Mouse (Mus musculus): ENCODE results near the gene Slc35f3.
"Not testable (repeated sequence)": the region's sequence is repeated elsewhere in the genome, so short reads cannot be mapped to it uniquely, and the experiment has no call there.

GRCm38 (mm10) chr8:126404550-126404949, 106.2 kb downstream of the Slc35f3 start:
- TF ChIP-seq CTCF, EP300 (IDR thresholded peaks at IDR 0.05; ENCODE audit: low read depth): not testable (repeated sequence)
